Mouse (Mus musculus) embryo, embryonic 11.5 days (tissue): ENCODE measurements at regions not wholly inside any gene's neighbourhood (a gene's known extent, or its start where the extent isn't known, plus 50 kb on each side); places are given as distances from the start of the nearest gene placed in this dataset.

Experiments
- DNase-seq: peaks from one replicate; pipeline ENCODE4 v3.0.0-alpha.2; 2012; ENCODE audit warnings: low read depth, low spot score

GRCm38 (mm10) chr2:12033518-12034322 lies 256.0 kb downstream of the Ankrd16 start:
- DNase-seq, result no peak

DNA sequence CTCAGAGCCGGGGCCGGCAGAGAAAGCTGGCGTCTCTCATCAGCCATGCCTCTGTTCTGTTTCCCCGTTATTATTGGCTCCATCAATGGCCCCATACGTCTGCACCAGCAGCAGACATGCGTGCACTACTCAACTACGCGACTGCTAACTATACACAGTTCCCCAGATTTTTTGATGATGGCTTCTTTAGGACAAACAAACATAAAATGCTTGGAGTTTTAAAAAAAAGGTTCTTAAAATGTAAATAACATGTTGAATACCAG lies 256.6 kb downstream of the Ankrd16 start:
- DNase-seq, result no peak

- no peak for DNase-seq
These were observed 252.3 kb downstream of the Itga8 start for GRCm38 (mm10) chr2:12049386-12049785.

DNA sequence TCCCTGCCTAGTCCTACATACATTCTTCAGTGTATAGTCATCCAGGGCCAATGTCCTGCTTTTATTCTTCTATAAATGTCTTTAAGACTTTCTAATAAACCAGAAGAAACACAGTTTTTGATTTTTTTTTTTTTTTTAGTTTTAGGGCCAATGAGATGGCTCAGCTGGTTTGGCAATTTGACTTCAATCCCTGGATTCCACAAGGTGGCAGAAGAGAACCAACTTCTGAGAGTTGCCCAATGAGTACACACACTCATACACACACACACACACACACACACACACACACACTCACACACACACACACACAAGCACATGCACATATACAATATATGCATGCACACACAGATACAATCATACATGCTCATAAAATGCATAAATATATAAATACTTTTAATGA lies 251.8 kb downstream of the Itga8 start:
- DNase-seq, result no peak

DNA sequence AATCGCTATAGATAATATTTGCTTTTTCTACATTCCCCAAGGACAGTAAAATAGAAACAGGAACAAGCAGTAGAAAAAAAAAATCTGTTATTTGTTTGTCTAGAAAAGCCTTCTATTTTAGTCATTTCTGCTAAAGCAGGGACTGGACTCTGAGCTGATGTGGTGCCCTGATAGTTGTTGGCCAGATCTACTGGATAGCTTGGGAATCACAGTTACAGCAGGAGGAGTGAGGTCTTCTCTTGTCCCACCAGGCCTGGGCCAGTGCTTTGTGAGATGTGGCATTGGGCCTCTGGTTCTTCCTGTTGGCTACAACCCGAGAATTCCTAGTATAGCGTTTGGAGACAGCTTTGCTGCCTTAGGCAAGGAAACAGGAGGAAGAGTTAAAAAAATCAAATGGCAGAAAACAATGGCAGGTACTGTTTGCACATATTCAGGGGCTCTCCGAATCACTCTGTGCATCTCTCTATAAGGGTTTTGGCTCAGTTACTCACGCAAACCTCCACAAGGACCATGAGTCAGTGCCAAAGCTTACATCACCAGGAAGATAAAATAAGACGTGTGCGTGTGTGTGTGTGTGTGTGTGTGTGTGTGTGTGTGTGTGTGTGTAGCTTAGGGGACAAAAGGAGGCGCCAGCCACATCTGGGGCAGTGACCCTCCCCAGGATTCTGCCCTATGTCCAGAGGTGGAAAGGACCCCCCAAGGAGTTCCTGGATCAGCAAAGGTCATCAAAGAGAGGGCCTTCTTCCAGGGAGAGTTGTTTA lies 248.1 kb downstream of the Itga8 start:
- DNase-seq, result no peak

DNA sequence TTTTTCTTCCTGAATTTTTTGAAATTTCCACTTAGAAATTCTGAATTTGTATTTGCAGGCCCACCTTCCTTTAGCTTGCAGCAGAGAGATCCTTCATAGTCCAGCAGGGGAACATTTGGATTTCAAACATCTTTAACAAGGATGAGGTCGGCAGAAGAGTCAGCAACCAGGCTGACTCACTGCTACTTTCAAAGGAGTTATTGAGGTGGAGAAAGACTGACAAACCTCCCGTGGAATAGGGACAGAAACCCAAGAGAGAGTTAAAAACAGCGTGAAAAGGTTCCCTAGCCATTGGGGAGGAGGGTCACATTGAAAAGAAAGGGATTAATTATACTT lies 247.6 kb downstream of the Itga8 start:
- DNase-seq, result no peak
